Mouse (Mus musculus): ENCODE data around the gene Uhrf2. TPM values are rescaled to one million over a fixed set of nuclear protein-coding genes. Genes with fewer than 3 reads are reported as not detected.
"Not testable (repeated sequence)": the region's sequence is repeated elsewhere in the genome, so short reads cannot be mapped to it uniquely, and the experiment has no call there.

Gene Uhrf2
- polyA plus RNA-seq, 1 experiment from 2014 or later: 100.0 TPM

DNA sequence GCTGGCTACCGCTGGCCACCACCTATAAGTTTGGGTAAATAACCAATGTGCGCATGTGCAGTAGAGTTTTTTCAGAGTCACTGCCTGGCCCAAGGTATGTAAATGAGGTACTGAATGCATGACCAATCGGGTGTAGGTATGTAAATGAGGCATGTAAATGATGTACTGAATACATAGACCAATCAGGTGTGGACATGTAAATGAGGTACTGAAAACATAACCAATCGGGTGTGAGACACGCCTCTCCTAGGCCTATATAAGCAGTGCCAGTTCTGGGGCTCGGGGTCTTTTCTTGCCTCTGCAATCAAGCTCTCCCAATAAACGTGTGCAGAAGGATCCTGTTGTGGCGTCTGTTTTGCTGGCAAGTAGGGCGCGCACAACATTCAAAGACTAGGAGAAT lies 6.9 kb upstream of the Uhrf2 start:
- not testable (repeated sequence) for H3K4me2 ChIP-seq (replicated peaks)
- WGBS: 94% methylated on average over 10 of the region's 10 CpGs

DNA sequence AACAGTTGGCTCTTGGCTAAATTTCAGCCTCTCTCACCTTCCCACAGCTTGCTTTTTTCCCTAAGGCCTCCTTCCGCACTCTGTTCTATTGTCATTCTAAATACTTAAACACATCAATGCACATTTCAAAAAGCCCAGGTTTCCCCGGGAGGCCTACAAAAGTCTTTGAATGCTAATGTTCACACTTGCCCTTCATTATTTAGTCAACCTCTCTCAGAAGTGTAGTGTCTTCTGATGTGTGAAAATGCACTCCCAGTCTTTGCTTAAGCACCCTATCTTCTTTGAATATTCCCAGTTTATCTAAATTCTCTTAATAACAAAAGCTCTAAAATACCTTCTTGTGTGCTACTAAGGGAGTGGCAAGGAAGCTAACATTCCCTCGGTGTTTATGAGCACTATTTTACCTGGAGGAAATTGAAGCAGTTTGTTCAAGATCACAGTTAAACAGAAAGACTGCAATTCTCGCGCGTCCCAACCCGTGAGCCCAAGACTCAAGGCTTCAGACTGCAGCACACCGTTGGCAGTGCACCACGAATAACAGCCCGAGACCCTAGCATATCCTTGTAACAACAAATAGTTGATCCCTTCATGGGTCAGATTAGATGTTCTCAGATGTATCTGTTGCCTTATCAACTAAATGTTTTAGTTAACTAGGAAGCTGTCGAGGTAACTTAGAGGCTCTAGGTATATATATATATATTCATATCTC lies 1.2 kb upstream of the Uhrf2 start:
- 41% methylated on average over 11 of the region's 11 CpGs for WGBS
- ATAC-seq (ENCODE audit: insufficient number of reproducible peaks, insufficient read depth, low FRiP score, low TSS enrichment): no peak
- H3K4me2 ChIP-seq (replicated peaks): peak overlapping the region; percentile 72
- peaks cover 14% of the 10 kb centered on the region for H3K4me1 ChIP-seq
- H3K27me3 ChIP-seq: no peaks in the 10 kb centered on the region
- H3K4me3 ChIP-seq: peak overlapping the region; percentile 96
- no peak overlapping the region for H3K9ac ChIP-seq
- H3K36me3 ChIP-seq: no peaks in the 10 kb centered on the region
- no peak overlapping the region for H3K27ac ChIP-seq
- H3K9me3 ChIP-seq: no peaks in the 10 kb centered on the region

More for the DNA sequence above, 6.9 kb upstream of the Uhrf2 start:
- ATAC-seq (ENCODE audit: insufficient number of reproducible peaks, insufficient read depth, low FRiP score, low TSS enrichment); H3K27ac ChIP-seq; H3K9me3 ChIP-seq; H3K27me3 ChIP-seq; H3K9ac ChIP-seq; H3K4me1 ChIP-seq; H3K36me3 ChIP-seq; H3K4me3 ChIP-seq: not testable (repeated sequence)

DNA sequence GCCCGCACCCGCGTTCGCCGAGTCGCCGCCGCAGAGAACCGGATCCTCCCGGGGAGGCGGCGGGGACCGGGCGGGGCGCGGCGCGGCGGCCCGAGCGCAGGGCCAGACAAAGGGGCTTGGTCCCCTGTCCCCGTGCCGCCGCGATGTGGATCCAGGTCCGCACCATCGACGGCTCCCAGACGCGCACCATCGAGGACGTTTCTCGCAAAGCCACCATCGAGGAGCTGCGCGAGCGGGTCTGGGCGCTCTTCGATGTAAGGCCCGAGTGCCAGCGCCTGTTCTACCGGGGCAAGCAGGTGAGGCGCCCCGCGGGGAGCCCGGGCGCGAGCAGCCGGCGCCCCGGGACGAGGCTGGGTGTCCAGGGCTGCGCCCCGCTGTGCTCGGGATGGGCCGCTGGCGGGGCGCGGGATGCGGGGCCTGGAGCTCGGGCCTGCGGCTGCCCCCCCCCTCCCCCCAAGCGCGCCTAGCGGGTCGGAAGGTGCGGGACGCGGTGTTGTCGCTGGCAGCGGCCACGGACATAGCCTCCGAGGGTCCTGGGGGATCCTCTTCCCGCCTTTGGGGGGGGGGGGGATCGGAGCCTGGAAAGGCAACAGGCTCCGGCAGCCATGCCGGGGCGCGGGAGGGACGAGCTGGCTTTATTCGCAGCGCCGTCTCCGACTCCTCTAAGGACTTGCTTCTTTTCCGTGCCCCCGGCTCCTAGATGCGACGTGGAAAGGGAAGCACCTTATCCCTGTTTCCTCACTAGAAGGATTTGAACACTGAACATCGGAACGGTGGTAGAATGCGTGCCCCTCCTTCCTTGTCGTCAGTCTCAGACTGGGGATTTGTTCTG lies 539 bp downstream of the Uhrf2 start:
- H3K9me3 ChIP-seq: no peaks in the 10 kb centered on the region
- peak; percentile 8; the same call in 1 of the 2 replicates for ATAC-seq (ENCODE audit: insufficient number of reproducible peaks, insufficient read depth, low FRiP score, low TSS enrichment)
- H3K4me2 ChIP-seq (replicated peaks): peak overlapping the region; percentile 72
- H3K27me3 ChIP-seq: no peaks in the 10 kb centered on the region
- peak overlapping the region; percentile 98 for H3K27ac ChIP-seq
- H3K4me3 ChIP-seq: peak overlapping the region; percentile 96
- H3K4me1 ChIP-seq: peaks cover 23% of the 10 kb centered on the region
- peak overlapping the region; percentile 100 for H3K9ac ChIP-seq
- WGBS: under 1% methylated on average over 78 of the region's 92 CpGs
- no peaks in the 10 kb centered on the region for H3K36me3 ChIP-seq

- Histone ChIP-seq H3K9ac (peak overlapping the region; percentile 100), H3K27ac (peak overlapping the region; percentile 98; the same call in 1 of the 2 replicates), H3K4me1 (peaks cover 23% of the 10 kb centered on the region), H3K4me2 (replicated peaks) (peak overlapping the region; percentile 72), H3K4me3 (peak overlapping the region; percentile 96), H3K27me3 (no peaks in the 10 kb centered on the region), H3K36me3 (no peaks in the 10 kb centered on the region), H3K9me3 (no peaks in the 10 kb centered on the region)
- 4% methylated on average over 7 of the region's 7 CpGs for WGBS
- no peak for ATAC-seq (ENCODE audit: insufficient number of reproducible peaks, insufficient read depth, low FRiP score, low TSS enrichment)
Measured at GRCm38 (mm10) chr19:30031468-30031931, 1.2 kb downstream of the Uhrf2 start.

GRCm38 (mm10) chr19:30032206-30032605 lies 1.9 kb downstream of the Uhrf2 start:
- 0 out of 2 replicates have a peak overlapping the region, but pooled peaks have one; percentile 100 for H3K9ac ChIP-seq
- WGBS: 81% methylated on average over 3 of the region's 3 CpGs

GRCm38 (mm10) chr19:30035361-30035760 lies 5.0 kb downstream of the Uhrf2 start:
- WGBS: 69% methylated on average over 3 of the region's 3 CpGs
- Histone ChIP-seq H3K27me3 (no peaks in the 10 kb centered on the region), H3K36me3 (0 out of 2 replicates have a peak, but pooled peaks cover 4% of the 10 kb centered on the region), H3K27ac (no peak overlapping the region), H3K9ac (no peak overlapping the region), H3K4me2 (replicated peaks) (no peak overlapping the region), H3K4me1 (peaks cover 23% of the 10 kb centered on the region), H3K9me3 (no peaks in the 10 kb centered on the region), H3K4me3 (no peak overlapping the region)
- ATAC-seq (ENCODE audit: insufficient number of reproducible peaks, insufficient read depth, low FRiP score, low TSS enrichment): no peak

More at GRCm38 (mm10) chr19:30032206-30032605, 1.9 kb downstream of the Uhrf2 start:
- Histone ChIP-seq H3K4me1 (peaks cover 23% of the 10 kb centered on the region), H3K9me3 (no peaks in the 10 kb centered on the region), H3K4me3 (peak overlapping the region; percentile 96), H3K4me2 (replicated peaks) (peak overlapping the region; percentile 72), H3K36me3 (no peaks in the 10 kb centered on the region), H3K27me3 (no peaks in the 10 kb centered on the region), H3K27ac (no peak overlapping the region)
- no peak for ATAC-seq (ENCODE audit: insufficient number of reproducible peaks, insufficient read depth, low FRiP score, low TSS enrichment)

- 92% methylated on average over 2 of the region's 2 CpGs for WGBS
- ATAC-seq (ENCODE audit: insufficient number of reproducible peaks, insufficient read depth, low FRiP score, low TSS enrichment): no peak
- Histone ChIP-seq H3K4me3 (no peak overlapping the region), H3K4me1 (no peaks in the 10 kb centered on the region), H3K4me2 (replicated peaks) (no peak overlapping the region), H3K36me3 (peaks cover 28% of the 10 kb centered on the region), H3K9me3 (no peaks in the 10 kb centered on the region), H3K9ac (no peak overlapping the region), H3K27ac (no peak overlapping the region), H3K27me3 (no peaks in the 10 kb centered on the region)
Measured at GRCm38 (mm10) chr19:30043691-30044090, 13.4 kb downstream of the Uhrf2 start.

DNA sequence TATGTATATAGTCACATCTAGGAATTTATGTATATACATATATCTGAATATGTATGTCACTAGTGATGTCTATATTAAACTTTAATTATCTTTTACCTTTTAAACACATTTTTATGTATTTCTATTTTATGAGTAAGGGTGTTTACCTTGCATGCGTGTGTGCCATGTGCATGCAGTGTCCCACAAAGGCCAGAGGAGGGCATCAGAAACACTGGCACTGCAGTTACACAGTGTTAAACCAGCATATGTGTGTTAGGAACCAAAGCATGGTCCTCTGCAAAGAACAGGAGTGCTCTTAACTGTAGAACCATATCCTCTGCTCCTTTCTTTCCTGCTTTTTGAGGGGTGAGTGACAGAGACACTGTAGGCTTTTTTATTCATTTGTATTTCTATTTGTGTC lies 14.3 kb downstream of the Uhrf2 start:
- peaks cover 24% of the 10 kb centered on the region for H3K36me3 ChIP-seq
- H3K9ac ChIP-seq: no peak overlapping the region
- no peak for ATAC-seq (ENCODE audit: insufficient number of reproducible peaks, insufficient read depth, low FRiP score, low TSS enrichment)
- H3K9me3 ChIP-seq: no peaks in the 10 kb centered on the region
- no peak overlapping the region for H3K4me3 ChIP-seq
- H3K4me2 ChIP-seq (replicated peaks): no peak overlapping the region
- no peak overlapping the region for H3K27ac ChIP-seq
- H3K4me1 ChIP-seq: no peaks in the 10 kb centered on the region
- 96% methylated on average over 1 of the region's 1 CpGs for WGBS
- H3K27me3 ChIP-seq: no peaks in the 10 kb centered on the region

GRCm38 (mm10) chr19:30045857-30046256 lies 15.5 kb downstream of the Uhrf2 start:
- H3K27ac ChIP-seq: no peak overlapping the region
- H3K4me2 ChIP-seq (replicated peaks): no peak overlapping the region
- H3K4me1 ChIP-seq: no peaks in the 10 kb centered on the region
- H3K9me3 ChIP-seq: no peaks in the 10 kb centered on the region
- no peak overlapping the region for H3K4me3 ChIP-seq
- WGBS: 57% methylated on average over 1 of the region's 1 CpGs
- H3K9ac ChIP-seq: no peak overlapping the region
- H3K36me3 ChIP-seq: peaks cover 26% of the 10 kb centered on the region
- ATAC-seq (ENCODE audit: insufficient number of reproducible peaks, insufficient read depth, low FRiP score, low TSS enrichment): no peak
- H3K27me3 ChIP-seq: no peaks in the 10 kb centered on the region

- Histone ChIP-seq H3K27ac (no peak overlapping the region), H3K36me3 (peaks cover 13% of the 10 kb centered on the region), H3K27me3 (no peaks in the 10 kb centered on the region), H3K9ac (no peak overlapping the region), H3K4me1 (no peaks in the 10 kb centered on the region), H3K9me3 (no peaks in the 10 kb centered on the region), H3K4me3 (no peak overlapping the region), H3K4me2 (replicated peaks) (no peak overlapping the region)
- no peak for ATAC-seq (ENCODE audit: insufficient number of reproducible peaks, insufficient read depth, low FRiP score, low TSS enrichment)
- WGBS: 87% methylated on average over 2 of the region's 2 CpGs
Measured at GRCm38 (mm10) chr19:30050584-30050983, 20.3 kb downstream of the Uhrf2 start.

DNA sequence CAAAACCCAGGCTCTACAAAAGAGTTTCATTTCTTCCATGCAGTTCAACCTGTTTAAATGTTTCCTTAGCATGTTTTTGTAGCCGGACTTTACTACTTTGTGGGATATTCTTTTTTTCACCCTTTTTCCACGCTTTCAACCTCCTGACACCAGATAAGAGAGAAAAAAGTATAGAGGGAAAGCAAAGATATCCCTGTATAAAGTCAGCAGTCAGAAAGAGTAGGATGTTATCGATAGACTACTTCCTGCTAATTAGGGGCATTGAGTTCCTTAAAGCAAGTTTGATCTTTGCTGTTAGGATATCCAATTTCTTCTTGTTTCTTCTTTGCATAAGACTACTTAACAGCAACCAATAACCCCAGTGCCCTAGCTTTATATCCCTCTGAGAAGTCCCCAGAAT lies 21.2 kb downstream of the Uhrf2 start:
- H3K4me3 ChIP-seq: no peak overlapping the region
- peaks cover 17% of the 10 kb centered on the region for H3K36me3 ChIP-seq
- H3K27me3 ChIP-seq: no peaks in the 10 kb centered on the region
- H3K4me1 ChIP-seq: no peaks in the 10 kb centered on the region
- 85% methylated on average over 3 of the region's 3 CpGs for WGBS
- no peak for ATAC-seq (ENCODE audit: insufficient number of reproducible peaks, insufficient read depth, low FRiP score, low TSS enrichment)
- H3K9me3 ChIP-seq: no peaks in the 10 kb centered on the region
- no peak overlapping the region for H3K9ac ChIP-seq
- H3K4me2 ChIP-seq (replicated peaks): no peak overlapping the region
- no peak overlapping the region for H3K27ac ChIP-seq

GRCm38 (mm10) chr19:30054218-30054617 lies 23.9 kb downstream of the Uhrf2 start:
- Histone ChIP-seq H3K27ac (no peak overlapping the region), H3K4me1 (no peaks in the 10 kb centered on the region), H3K4me2 (replicated peaks) (no peak overlapping the region), H3K9me3 (no peaks in the 10 kb centered on the region), H3K9ac (no peak overlapping the region), H3K4me3 (no peak overlapping the region), H3K36me3 (0 out of 2 replicates have a peak, but pooled peaks cover 8% of the 10 kb centered on the region), H3K27me3 (no peaks in the 10 kb centered on the region)
- 94% methylated on average over 2 of the region's 2 CpGs for WGBS
- no peak for ATAC-seq (ENCODE audit: insufficient number of reproducible peaks, insufficient read depth, low FRiP score, low TSS enrichment)
